Mouse (Mus musculus): ENCODE data around the gene Dazap2. TPM values are rescaled to one million over a fixed set of nuclear protein-coding genes. Genes with fewer than 3 reads are reported as not detected.

Gene Dazap2
- total RNA-seq, 2 experiments from 2014 or later: 97.6 to 98.1 TPM

DNA sequence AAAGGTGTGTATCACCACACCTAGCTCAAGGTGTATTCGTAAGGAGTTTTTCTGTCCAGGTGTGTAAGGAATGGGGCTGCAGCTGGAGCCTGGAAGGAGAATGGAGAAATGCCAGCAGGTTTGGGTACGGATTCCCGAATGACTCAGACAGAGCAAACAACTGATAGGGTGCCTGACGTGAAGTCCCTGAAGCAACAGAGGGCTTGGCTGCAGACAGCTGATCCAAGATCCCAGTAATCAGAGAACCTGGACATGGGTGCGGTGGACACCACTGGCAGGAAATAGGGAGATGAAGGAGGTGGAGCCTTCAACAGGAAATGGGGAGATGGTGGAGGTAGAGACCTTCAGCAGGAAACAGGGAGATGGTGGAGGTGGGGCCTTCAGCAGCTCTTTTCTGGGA lies 17.2 kb downstream of the Dazap2 start:
- intact Hi-C loops (cut with DNase I): no loop called here
- DNase-seq (ENCODE audit: low spot score in 2 of 2): no peak

DNA sequence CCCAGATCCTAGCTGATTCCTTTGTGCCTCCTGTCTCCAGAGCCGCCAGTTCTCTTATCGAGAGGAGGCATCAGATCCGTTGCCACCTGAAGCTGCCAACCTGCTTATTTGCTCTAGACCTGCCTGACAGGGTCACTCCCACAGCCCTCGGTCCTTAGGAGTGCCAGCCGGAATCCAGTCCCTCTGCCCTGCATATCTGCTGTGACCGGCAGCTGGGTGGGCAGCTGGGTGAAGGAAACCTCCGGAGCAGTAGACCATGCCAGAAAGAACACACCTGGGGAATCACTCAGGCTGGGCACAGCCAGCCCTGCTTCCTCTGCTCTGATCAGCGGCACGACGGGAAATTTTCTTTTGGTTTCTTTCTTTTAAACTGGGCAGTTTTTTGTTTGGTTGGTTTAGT lies 18.2 kb downstream of the Dazap2 start:
- intact Hi-C loops (cut with DNase I): no loop called here
- no peak for DNase-seq (ENCODE audit: low spot score in 2 of 2)

DNA sequence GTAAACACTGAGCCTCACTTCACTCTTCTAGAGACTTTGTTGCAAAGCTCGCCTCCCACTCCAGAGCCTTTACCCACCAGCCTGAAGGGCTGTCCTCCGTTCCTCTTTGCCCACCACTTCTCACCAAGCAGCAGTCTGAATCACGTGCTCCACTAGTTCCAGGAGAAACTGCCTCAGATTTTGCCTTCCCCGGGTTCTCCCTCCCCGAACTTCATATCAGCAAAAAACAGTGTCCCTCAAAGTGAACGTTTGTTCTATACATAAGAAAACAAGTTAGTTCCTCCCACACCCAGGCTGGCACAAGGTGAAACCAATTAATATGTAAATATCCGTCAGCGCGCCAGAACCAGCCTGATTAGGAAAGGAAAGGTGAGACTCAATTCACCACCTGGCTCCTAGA lies 20.1 kb downstream of the Dazap2 start:
- no peak for DNase-seq (ENCODE audit: low spot score in 2 of 2)
- intact Hi-C loops (cut with DNase I): no loop called here

DNA sequence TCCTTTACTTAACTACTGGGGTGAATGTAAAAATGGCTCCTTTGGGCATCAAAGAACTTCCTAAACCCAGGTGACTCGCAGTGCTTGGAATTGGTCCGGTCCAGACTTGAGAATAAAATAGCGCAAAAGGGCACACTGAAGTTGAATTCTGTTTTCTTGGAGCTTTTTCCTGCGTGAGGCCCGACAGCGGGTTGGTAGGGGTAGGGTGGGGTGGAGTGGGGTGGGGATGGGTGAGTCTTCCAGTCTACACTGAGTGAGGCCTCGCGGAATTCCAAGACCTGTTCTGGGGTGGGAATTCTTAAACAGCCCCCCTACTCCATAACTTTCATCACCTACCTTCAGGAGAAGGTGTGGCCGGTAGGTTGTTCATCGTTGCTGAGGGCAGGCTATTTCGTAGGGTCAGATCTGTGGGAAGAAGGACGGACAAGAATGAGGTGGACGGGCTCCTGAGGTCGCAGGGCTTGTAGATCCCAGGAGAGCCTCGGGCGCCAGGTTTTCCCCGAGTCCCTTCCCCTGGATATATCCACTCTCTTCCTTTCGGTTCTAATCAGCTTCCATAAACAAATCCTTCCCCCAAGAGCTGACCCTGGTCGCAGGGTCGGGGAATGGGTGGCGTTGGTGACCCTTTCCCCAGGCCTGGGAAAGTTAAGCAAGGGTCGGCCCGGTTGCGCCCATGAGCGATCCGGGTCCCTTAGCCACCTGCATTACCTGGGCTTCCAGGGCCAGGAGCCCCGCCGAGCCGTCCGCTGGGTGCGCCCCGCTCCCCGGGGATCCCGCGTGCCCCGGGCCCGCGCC lies 20.9 kb downstream of the Dazap2 start:
- intact Hi-C loops (cut with DNase I): no loop called here
- no peak for DNase-seq (ENCODE audit: low spot score in 2 of 2)

DNA sequence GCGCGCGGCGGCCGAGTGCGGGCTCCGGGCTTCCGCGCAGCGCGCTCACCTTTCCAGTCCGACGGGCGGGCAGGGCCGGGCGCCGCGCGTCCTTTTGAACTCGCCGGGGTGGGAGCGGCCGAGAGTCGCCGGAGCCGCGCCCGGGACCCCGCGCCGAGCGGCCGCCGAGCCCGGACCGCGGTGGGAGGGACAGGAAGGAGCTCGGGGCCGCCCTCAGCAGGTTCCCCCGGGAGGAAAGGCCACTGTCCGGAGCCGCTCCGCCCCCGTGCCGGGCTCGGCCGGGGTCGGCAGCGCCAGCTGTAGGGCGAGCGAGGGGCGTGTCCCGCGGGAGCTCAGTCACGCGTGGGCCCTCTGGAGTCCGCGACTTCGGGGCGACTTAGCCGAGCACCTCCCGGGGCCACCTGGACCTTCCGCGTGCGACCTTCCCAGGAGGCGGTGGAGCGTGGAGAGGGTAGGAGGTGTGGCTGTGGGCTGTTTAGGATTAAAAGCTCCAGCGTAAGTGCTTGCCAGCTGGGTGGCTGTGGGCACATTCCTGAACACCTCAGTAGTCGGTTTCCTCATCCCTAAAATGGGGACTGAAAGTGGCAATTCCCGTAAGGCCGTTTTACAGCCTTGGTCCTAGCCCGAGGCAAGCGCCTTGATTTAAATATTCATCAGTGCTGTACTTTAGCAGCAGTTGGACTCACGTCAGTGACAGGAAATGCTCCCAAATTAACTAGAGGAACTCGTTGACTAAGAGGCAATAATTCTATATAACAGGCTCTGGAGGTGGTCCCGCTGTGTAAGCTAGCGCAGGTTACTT lies 21.8 kb downstream of the Dazap2 start, which contains the start of gene Smagp:
Gene Smagp (minus strand): TSS at position 241 of the 802 bp plus-strand sequence.
- no peak for DNase-seq (ENCODE audit: low spot score in 2 of 2)
- intact Hi-C loops (cut with DNase I): no loop called here

DNA sequence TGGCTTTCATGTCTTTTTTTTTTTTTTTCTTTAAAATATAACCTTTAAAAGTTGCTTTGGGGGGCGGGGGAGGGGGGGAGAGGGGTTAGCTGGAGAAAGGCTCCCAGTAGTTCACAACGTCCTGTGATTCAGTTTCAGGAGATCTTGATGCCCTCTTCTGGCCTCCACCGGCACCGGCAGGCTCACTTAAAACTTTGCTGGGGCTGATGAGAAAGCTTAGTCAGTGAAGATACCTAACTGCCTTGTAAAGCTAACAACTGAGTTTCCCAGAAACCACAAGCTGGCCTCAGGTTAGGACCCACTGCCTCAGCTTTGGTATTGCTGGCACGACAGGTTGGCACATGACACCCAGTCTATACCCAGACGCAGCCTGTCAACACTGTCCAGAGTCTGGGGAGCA lies 22.5 kb downstream of the Dazap2 start:
- DNase-seq (ENCODE audit: low spot score in 2 of 2): no peak

DNA sequence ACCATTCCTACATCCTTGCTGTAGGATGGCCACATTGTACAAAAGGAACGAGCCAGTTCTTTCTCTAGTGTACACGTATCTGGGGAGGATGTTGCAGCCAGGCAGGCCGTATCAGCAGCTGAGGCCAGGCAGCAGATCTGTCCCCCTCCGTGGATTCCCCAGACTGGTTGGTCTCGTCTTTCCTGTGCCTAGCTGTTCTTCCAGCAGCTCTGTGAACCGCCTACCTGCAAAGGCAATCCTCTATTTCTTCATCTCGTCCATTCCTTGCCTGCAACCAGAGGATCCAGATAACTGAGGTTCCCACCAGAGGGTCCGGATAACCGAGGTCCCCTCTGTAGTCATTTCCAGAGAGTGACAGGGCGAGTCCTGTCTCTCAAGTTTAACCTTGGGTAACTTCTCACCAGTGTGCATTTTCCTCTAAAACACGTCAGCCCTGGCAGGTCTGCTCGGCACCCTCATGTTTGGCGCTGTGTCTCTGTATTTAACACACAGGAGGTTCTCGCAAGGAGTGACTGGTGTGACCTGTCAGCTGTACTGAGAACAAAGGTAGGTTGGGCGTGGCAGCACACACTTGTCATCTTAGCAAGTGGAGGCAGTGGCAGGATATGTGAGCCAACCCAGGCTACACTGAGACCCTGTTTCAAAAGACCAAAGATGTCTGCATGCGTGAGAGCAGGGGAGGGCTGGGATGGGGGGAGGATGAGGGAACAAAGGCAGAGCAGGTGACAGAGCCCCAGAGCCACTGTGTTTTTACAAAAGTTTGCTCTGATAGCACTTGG lies 25.0 kb downstream of the Dazap2 start:
- intact Hi-C loops (cut with DNase I): no loop called here
- no peak for DNase-seq (ENCODE audit: low spot score in 2 of 2)

More for the DNA sequence above, 22.5 kb downstream of the Dazap2 start:
- intact Hi-C loops (cut with DNase I): no loop called here

DNA sequence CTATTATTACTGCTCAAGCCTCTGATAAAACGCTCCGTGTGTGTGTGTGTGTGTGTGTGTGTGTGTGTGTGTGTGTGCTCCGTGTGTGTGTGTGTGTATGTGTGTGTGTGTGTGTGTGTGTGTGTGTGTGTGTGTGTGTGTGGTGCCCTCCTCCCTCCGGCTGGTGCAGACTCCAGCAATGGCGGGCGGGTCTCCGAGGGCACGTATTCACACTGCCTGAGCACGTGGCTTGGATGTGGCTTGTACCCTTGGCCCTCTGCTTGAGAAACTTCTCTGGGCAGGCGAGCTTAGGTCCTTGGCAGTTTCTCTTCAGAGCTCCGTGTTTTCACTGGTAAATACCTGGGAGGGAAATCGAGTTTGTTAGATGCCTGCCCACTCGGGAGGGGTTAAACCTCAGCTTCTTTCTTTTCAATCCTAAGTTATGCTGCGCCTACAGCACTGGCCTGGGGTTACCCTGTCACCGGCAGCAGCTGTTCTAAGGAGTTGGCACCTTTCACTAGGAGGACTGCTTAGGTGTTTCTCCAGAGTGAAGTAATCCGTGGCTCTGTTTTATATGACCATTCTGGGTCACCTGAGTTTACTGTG lies 26.2 kb downstream of the Dazap2 start:
- no peak for DNase-seq (ENCODE audit: low spot score in 2 of 2)
- intact Hi-C loops (cut with DNase I): no loop called here

DNA sequence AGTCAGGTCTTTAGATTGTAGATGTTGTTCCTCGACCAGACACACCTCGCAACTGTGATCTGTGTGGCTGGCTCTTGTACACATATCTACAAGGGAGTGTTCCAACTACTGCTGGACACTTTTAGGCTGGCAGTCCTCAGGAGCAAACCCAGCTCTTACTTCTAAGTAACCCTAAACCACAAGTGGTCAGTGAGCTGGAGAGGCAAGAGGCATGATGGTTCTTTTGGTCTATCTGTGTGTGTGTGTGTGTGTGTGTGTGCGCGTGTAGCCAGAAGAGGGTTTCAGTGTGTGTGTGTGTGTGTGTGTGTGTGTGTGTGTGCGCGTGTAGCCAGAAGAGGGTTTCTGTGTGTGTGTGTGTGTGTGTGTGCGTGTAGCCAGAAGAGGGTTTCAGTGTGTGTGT lies 27.3 kb downstream of the Dazap2 start:
- no peak for DNase-seq (ENCODE audit: low spot score in 2 of 2)
- intact Hi-C loops (cut with DNase I): no loop called here

DNA sequence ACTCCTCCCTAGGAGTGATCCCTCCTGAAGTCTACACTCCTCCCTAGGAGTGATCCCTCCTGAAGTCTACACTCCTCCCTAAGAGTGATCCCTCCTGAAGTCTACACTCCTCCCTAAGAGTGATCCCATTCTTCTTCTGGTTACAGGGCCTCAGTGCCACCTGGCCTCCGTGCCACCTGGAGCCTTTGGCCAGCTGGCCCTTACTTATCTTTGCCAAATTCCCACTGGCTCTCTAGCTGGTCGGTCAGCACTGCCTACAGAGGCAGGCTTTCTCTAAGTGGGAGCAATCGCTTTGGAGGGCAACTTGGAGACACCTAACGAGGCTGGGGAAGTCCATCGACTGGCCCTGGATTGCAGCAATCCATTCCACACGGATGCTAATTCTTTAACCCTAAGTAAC lies 31.0 kb downstream of the Dazap2 start:
- intact Hi-C loops (cut with DNase I): no loop called here
- DNase-seq (ENCODE audit: low spot score in 2 of 2): no peak

DNA sequence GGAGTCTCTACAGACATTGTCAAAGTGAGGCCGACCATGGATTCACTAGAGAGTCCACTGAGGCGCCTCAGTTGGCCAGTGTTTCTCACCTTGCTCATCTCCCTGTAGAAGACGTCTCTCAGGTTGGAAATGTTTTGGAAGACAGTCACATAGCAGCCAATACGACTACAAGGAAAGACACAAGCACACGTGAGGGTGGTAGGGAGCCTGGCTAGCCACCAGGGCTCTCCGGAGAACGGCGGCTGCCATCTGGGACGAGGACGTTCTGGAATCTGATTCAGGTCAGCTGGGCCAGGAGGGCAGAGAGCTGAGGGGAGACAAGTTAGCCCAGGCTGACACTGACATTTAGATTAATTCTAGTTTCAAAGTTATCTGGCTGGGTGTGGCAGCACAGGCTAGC lies 35.0 kb downstream of the Dazap2 start:
- intact Hi-C loops (cut with DNase I): no loop called here
- no peak for DNase-seq (ENCODE audit: low spot score in 2 of 2)

DNA sequence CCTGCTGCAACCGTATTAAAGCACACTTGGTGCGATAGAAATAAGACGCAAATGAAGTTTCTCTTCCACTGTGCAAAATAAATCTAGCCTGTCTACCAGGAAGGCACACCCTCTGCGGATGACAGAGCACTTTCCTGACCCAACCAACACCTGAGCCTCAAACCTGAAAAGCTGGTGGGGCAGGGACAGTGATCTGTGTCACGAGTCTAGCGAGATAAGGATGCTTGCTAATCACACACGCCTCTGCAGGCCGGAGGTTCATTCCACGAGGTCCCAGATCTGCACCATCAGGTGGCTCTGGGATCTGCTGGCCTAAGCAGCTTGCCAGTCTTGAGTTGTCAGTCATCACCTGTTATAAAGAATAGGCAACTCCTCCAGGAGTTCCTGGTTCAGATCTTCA lies 36.5 kb downstream of the Dazap2 start:
- intact Hi-C loops (cut with DNase I): no loop called here
- DNase-seq (ENCODE audit: low spot score in 2 of 2): no peak

DNA sequence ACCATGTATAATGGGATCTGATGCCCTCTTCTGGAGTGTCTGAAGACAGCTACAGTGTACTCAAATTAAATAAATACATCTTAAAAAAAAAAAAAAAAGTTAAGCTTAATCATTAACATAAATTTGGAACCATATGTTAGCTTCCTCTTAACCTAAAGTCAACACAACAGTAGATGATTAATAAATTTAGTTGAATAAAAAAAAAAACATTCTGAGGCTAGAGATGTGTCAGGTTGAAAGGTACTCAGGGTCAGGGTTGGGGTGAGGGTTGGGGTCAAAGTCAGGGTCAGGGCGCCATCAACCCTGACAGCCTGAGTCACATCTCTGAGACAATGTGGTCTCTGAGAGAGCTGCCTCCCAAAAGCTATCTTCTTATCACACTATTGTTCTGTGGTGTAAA lies 39.1 kb downstream of the Dazap2 start:
- intact Hi-C loops (cut with DNase I): no loop called here
- DNase-seq (ENCODE audit: low spot score in 2 of 2): no peak

DNA sequence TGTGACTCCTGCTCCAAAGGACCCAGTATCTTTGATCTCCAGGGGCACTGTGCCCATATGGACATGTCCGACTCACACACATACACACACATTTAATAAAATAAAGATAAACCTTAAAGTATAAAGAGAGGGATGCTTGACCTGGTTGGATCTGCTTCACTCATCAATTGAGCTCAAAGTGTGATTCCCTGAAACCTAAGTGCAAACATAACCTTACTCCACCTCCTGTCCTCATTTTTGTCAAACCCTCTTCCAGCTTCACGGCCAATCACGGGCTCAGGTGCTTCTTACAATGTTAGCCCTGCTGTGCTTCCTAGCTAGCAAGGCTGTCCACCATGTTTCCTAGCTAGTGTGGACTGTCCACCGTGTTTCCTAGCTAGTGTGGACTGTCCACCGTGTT lies 40.1 kb downstream of the Dazap2 start:
- intact Hi-C loops (cut with DNase I): no loop called here
- no peak for DNase-seq (ENCODE audit: low spot score in 2 of 2)

DNA sequence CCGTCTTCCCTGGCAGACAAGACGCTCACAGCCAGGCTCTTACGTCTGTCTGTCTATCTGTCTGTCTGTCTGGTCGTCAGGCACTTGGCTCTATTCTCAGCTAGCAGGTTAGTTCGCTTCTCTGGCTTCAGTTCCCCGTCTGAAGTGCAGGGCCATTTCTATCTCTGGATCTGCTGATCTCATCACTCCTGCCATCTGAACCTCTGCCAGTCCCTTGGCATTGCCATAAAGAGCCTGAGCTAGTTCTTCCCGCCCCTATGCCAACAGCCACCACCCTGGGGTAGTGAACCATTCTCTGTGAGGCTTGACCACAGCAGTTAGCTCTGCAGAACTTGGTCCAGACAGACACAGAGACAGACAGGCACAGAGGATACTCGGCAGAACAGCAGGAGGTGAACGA lies 45.2 kb downstream of the Dazap2 start:
- peak; percentile 39 to 58 for DNase-seq (ENCODE audit: low spot score in 2 of 2)
- intact Hi-C loops (cut with DNase I): no loop called here

DNA sequence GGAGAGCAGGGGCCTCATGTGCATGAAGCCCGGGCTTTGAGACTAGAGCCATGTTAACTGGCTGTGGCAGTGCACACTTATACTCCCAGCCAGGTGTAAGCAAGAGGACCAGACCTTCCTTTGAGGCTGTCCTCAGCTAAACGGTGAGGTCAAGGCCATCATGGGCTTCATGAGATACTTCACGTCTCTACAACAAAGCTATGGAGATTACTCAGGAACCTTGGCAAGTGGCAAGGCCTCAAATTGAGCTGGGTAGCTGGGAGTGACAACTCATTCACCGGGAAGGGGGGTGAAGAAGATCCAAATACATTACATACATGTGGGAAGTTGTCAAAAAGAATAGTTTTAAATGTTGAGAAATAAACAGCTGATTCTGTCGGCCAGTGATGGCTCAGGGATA lies 45.7 kb downstream of the Dazap2 start:
- intact Hi-C loops (cut with DNase I): no loop called here

DNA sequence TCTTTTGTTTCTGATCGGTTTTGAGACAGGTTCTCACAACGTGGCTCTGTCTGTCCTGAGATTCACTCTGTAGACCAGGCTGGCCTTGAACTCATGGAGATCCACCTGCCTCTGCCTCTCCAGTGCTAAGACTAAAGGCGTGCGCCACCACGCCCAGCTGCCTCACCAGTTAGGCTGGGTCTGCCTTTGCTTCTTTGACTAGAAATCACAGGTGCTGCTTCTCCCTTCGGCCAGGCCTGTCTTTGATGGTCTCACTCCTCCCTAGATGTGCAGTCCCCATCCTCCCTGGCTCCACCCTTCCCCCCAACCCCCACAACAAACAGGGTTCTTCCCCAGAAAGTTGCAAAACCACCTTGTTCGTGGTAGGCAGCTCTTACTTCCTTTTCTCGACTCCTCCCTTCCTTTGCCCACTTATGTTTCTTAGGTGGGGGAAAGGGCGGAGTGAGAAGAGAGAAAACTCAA lies 49.7 kb downstream of the Dazap2 start:
- intact Hi-C loops (cut with DNase I): no loop called here
- DNase-seq (ENCODE audit: low spot score in 2 of 2): no peak

More for the DNA sequence above, 45.7 kb downstream of the Dazap2 start:
- no peak for DNase-seq (ENCODE audit: low spot score in 2 of 2)

DNA sequence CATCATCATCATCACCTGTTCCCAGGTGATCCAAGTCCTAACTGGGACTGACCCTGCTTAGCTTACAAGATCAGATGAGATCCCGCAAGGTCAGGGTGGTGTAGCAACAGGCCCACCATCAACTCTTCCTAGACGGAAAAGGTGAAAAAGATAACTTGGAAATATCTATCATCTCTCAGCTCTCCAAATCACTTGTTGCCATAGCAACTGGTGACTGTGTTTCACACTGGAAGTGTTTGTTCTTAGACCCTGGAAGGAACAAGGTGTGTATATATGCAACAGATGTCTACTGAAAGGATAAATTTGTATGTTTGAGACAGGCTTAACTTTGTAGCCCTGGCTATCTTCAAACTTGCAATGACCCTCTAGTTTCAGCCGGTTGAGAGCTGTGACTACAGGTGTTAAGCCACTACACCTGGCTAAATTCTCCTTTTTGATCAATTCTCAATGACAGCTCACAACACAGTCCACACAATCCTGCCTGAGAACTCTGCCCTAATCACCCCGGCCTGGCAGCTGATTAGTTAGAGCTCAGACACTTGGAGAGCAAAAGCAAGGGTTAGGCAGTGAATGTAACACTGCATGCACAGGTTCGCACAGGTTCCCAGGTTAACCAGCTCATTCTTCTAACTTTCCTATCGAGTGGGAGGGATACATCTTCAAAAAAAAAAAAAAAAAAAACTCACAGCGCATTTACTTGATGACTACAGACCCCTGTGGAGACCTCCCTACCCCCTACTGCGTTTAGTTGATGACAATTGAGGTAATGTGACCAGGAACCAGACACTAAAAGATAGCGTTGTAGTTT lies 50.5 kb downstream of the Dazap2 start:
- DNase-seq (ENCODE audit: low spot score in 2 of 2): no peak
- intact Hi-C loops (cut with DNase I): no loop called here

DNA sequence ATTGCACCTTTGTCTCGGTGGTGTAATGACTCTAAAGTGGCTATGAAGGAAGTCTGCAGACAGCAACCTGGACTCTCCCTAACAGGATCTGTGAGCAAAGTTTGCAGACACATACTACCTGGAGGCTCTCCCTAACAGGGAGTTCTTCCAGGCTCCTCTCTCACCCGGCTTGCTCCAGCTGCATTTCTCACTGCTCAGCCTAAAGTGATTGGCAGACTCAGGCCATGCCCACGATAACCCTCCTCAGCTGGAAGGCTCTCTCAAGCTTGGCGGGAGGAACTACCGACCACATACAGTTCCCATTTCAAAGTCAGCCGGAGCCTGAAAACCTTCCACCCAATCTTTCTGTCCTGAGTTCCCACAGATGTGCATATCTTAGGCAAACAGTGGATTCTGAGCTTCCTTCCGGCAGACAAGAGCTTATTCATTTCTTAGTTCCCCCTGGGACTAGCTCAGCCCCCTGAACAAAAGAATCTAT lies 51.1 kb downstream of the Dazap2 start:
- DNase-seq (ENCODE audit: low spot score in 2 of 2): no peak
- intact Hi-C loops (cut with DNase I): no loop called here

Data from left cerebral cortex, postnatal 14 days (tissue).